Mouse (Mus musculus): ENCODE measurements at regions not wholly inside any gene's neighbourhood (a gene's known extent, or its start where the extent isn't known, plus 50 kb on each side); places are given as distances from the start of the nearest gene placed in this dataset.
"Not testable (repeated sequence)": the region's sequence is repeated elsewhere in the genome, so short reads cannot be mapped to it uniquely, and the experiment has no call there.

GRCm38 (mm10) chr2:71597956-71598355 is 51.4 kb upstream of the Dlx2 start:
- no peak for DNase-seq (ENCODE audit: low spot score in 2 of 2)

GRCm38 (mm10) chr2:71598368-71598767 is 51.8 kb upstream of the Dlx2 start:
- no peak for DNase-seq (ENCODE audit: low spot score in 2 of 2)

GRCm38 (mm10) chr2:71598778-71599177 is 52.2 kb upstream of the Dlx2 start:
- peak; percentile 55 to 73 for DNase-seq (ENCODE audit: low spot score in 2 of 2)

- no peak for DNase-seq (ENCODE audit: low spot score in 2 of 2)
Observed at GRCm38 (mm10) chr2:71600213-71600612, 53.7 kb upstream of the Dlx2 start.

GRCm38 (mm10) chr2:71600999-71601398 is 54.4 kb upstream of the Dlx2 start:
- DNase-seq (ENCODE audit: low spot score in 2 of 2), result no peak

GRCm38 (mm10) chr2:71603796-71604195 is 57.2 kb upstream of the Dlx2 start:
- not testable (repeated sequence) for DNase-seq (ENCODE audit: low spot score in 2 of 2)

GRCm38 (mm10) chr2:71605606-71606005 is 59.1 kb upstream of the Dlx2 start:
- no peak for DNase-seq (ENCODE audit: low spot score in 2 of 2)

GRCm38 (mm10) chr2:71607087-71607502 is 60.5 kb upstream of the Dlx2 start:
- no peak for DNase-seq (ENCODE audit: low spot score in 2 of 2)

GRCm38 (mm10) chr2:71613216-71613615 is 66.7 kb upstream of the Dlx2 start:
- DNase-seq (ENCODE audit: low spot score in 2 of 2), result no peak

- no peak for DNase-seq (ENCODE audit: low spot score in 2 of 2)
Observed at GRCm38 (mm10) chr2:71616526-71616925, 70.0 kb upstream of the Dlx2 start.

- no peak for DNase-seq (ENCODE audit: low spot score in 2 of 2)
Observed at GRCm38 (mm10) chr2:71621458-71621857, 74.9 kb upstream of the Dlx2 start.

- no peak for DNase-seq (ENCODE audit: low spot score in 2 of 2)
Observed at GRCm38 (mm10) chr2:71622532-71623099, 76.1 kb upstream of the Dlx2 start.

GRCm38 (mm10) chr2:71623134-71623533 is 76.6 kb upstream of the Dlx2 start:
- DNase-seq (ENCODE audit: low spot score in 2 of 2), result no peak

GRCm38 (mm10) chr2:71625298-71625902 is 78.8 kb upstream of the Dlx2 start:
- no peak for DNase-seq (ENCODE audit: low spot score in 2 of 2)

GRCm38 (mm10) chr2:71626404-71626803 is 79.8 kb upstream of the Dlx2 start:
- DNase-seq (ENCODE audit: low spot score in 2 of 2), result no peak

GRCm38 (mm10) chr2:71627097-71627755 is 80.7 kb upstream of the Dlx2 start:
- no peak for DNase-seq (ENCODE audit: low spot score in 2 of 2)

- no peak for DNase-seq (ENCODE audit: low spot score in 2 of 2)
Observed at GRCm38 (mm10) chr2:71628821-71629220, 82.3 kb upstream of the Dlx2 start.

- DNase-seq (ENCODE audit: low spot score in 2 of 2), result peak in 1 of 2 experiments; percentile 35
Observed at GRCm38 (mm10) chr2:71629301-71630142, 83.0 kb upstream of the Dlx2 start.

- no peak for DNase-seq (ENCODE audit: low spot score in 2 of 2)
Observed at GRCm38 (mm10) chr2:71630143-71630463, 83.5 kb upstream of the Dlx2 start.

GRCm38 (mm10) chr2:71633471-71633870 is 86.9 kb upstream of the Dlx2 start:
- no peak for DNase-seq (ENCODE audit: low spot score in 2 of 2)

- DNase-seq (ENCODE audit: low spot score in 2 of 2), result no peak
Observed at GRCm38 (mm10) chr2:71634471-71634870, 87.9 kb upstream of the Dlx2 start.

- DNase-seq (ENCODE audit: low spot score in 2 of 2), result no peak
Observed at GRCm38 (mm10) chr2:71636134-71636533, 89.6 kb upstream of the Dlx2 start.

GRCm38 (mm10) chr2:71636590-71636989 is 90.0 kb upstream of the Dlx2 start:
- no peak for DNase-seq (ENCODE audit: low spot score in 2 of 2)
